In the genomic region with DNA sequence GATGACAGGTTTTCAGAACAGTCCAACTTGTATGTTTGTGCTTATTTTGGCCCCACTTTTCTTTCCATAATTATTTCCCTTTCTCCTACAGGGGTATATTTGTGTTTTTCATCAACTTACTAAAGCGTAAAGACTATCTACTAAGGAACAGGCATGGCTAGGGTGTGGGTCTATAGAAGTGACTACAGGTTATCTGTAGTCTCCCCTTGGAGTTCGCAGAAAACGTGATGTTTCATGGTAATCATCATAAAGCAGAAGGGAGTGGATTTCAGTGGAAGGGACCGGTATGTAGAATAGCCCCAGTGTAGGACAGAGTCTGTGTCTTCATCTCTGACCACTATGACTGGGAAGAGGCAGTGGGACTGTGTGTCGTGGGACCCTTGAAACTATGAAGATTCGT, we compare ENCODE assay signal across 23 mouse cellular contexts. TPM values are rescaled to one million over a fixed set of nuclear protein-coding genes. Genes with fewer than 3 reads are reported as not detected.
DNase-seq lines count a peak whose midpoint lies in the region; ATAC-seq lines count a peak whose summit lies in the region.
"Had no signal": no experiment of that assay in that cellular context is flagged by ENCODE, and none has a peak within 500 bp of the region (broad histone marks: within the 10 kb centered on the region; RNA-seq: fewer than 3 reads in every experiment).

No protein-coding gene starts in this region.

- no peaks in the 10 kb centered on the region for H3K27me3 ChIP-seq in heart, embryonic 10.5 days (ENCODE audit: insufficient read depth, poor library complexity, severe bottlenecking)
- no peaks in the 10 kb centered on the region for H3K27me3 ChIP-seq in liver, embryonic 15.5 days
- H3K27me3 ChIP-seq: embryonic facial prominence, embryonic 15.5 days; hindbrain, embryonic 13.5 days; limb, embryonic 13.5 days; neural tube, embryonic 13.5 days had no signal

- DNase-seq in heart, embryonic 10.5 days (ENCODE audit: low spot score), result peak; percentile 80
- no peak for DNase-seq in heart, adult 8-10 months (ENCODE audit: low spot score)
- peak; percentile 21 for DNase-seq in spleen, adult 12 weeks (ENCODE audit: low spot score)
- no peak for DNase-seq in spleen, postnatal 14 days (ENCODE audit: low spot score in 2 of 2)
- no peak for DNase-seq in adrenal gland, postnatal 14 days
- no peak for DNase-seq in frontal cortex, postnatal 14 days (ENCODE audit: low spot score in 2 of 2)
- DNase-seq: cerebellum, adult 11 months; cerebellum, postnatal 14 days; embryo, embryonic 11 days; kidney, postnatal 25 days; layer of hippocampus, adult 9-11 months; lung, postnatal 14 days; thymus, postnatal 14 days had no signal

- H3K9me3 ChIP-seq in heart, embryonic 10.5 days, result no peaks in the 10 kb centered on the region
- H3K9me3 ChIP-seq in liver, embryonic 15.5 days (replicated peaks), result no peaks in the 10 kb centered on the region
- H3K9me3 ChIP-seq: embryonic facial prominence, embryonic 15.5 days; hindbrain, embryonic 13.5 days; limb, embryonic 13.5 days; midbrain, embryonic 10.5 days; neural tube, embryonic 13.5 days had no signal

- H3K4me2 ChIP-seq in liver, embryonic 15.5 days, result peak overlapping the region; percentile 51
- H3K4me2 ChIP-seq: embryonic facial prominence, embryonic 15.5 days; hindbrain, embryonic 13.5 days; limb, embryonic 13.5 days had no signal

- no peaks in the 10 kb centered on the region for H3K36me3 ChIP-seq in heart, embryonic 10.5 days
- peaks cover 39% of the 10 kb centered on the region for H3K36me3 ChIP-seq in liver, embryonic 15.5 days (replicated peaks)
- H3K36me3 ChIP-seq: embryonic facial prominence, embryonic 15.5 days; G1E had no signal

- peak overlapping the region; percentile 65; the same call in 1 of the 2 replicates for H3K27ac ChIP-seq in heart, embryonic 10.5 days
- peak overlapping the region; percentile 93 for H3K27ac ChIP-seq in liver, embryonic 15.5 days (replicated peaks)
- H3K27ac ChIP-seq: embryonic facial prominence, embryonic 15.5 days; hindbrain, embryonic 13.5 days; limb, embryonic 13.5 days; midbrain, embryonic 10.5 days had no signal

- ATAC-seq in liver, embryonic 15.5 days (ENCODE audit: insufficient read depth), result peak; percentile 100
- ATAC-seq in megakaryocyte, adult 5-6 weeks (ENCODE audit: poor library complexity, severe bottlenecking), result no peak
- ATAC-seq: CD4-positive, CD25-positive, alpha-beta regulatory T cell, adult 4 months; forebrain, embryonic 14.5 days had no signal

- WGBS in heart, embryonic 10.5 days, result 74% methylated on average over 6 of the region's 6 CpGs
- WGBS in liver, embryonic 15.5 days (ENCODE audit: insufficient replicate concordance), result 29% methylated on average over 6 of the region's 6 CpGs

- H3K4me1 ChIP-seq in heart, embryonic 10.5 days, result no peaks in the 10 kb centered on the region
- H3K4me1 ChIP-seq in liver, embryonic 15.5 days (replicated peaks), result peaks cover 93% of the 10 kb centered on the region
- H3K4me1 ChIP-seq: embryonic facial prominence, embryonic 15.5 days; midbrain, embryonic 10.5 days had no signal

- no peak overlapping the region for H3K4me3 ChIP-seq in heart, embryonic 10.5 days
- H3K4me3 ChIP-seq in liver, embryonic 15.5 days (replicated peaks), result peak overlapping the region; percentile 27
- H3K4me3 ChIP-seq: embryonic facial prominence, embryonic 15.5 days; hindbrain, embryonic 13.5 days; limb, embryonic 13.5 days; midbrain, embryonic 10.5 days; neural tube, embryonic 13.5 days had no signal

- H3K9ac ChIP-seq in liver, embryonic 15.5 days, result peak overlapping the region; percentile 45
- H3K9ac ChIP-seq: embryonic facial prominence, embryonic 15.5 days; hindbrain, embryonic 13.5 days; limb, embryonic 13.5 days; neural tube, embryonic 13.5 days had no signal

RNA-seq across cellular contexts. Expression of a gene that starts 8.7 kb away (rescaled TPM):
- polyA plus RNA-seq in heart, embryonic 10.5 days (2016; fragmentation: Nextera tagmentation; extraction: Ambion mirVana), result 12.7 and 15.0 TPM in 2 replicates
- total RNA-seq in heart, adult 8-10 months (2022), result 10 to 100 TPM in 2 of 4 experiments, 1 to 10 TPM in 2; 7.1 to 13.9 (median 10.4) TPM
- 24.1 and 26.4 TPM in 2 replicates for polyA plus RNA-seq in liver, embryonic 15.5 days (2015; fragmentation: Nextera tagmentation; extraction: Ambion mirVana)
- 10.5 and 13.9 TPM in 2 replicates for total RNA-seq in adrenal gland, postnatal 14 days (2021)
- 107 and 122 TPM in 2 replicates for total RNA-seq in megakaryocyte, adult 5-6 weeks (2015)
- total RNA-seq in megakaryocyte, adult 5-6 weeks (2017), result 95.1 and 116 TPM in 2 replicates
- total RNA-seq: G1E had no signal
- polyA plus RNA-seq: G1E had no signal

Comparison
In these comparisons a context has a peak if more than half of its experiments do, and no peak if none do; other contexts are left out.
1. DNase-seq: peak in heart, embryonic 10.5 days (single experiment) and spleen, adult 12 weeks (single experiment); none in heart, adult 8-10 months (single experiment), spleen, postnatal 14 days (0 of 2), adrenal gland, postnatal 14 days (single experiment) and frontal cortex, postnatal 14 days (0 of 2).